Mouse (Mus musculus) thymus, adult 2 months (tissue): ENCODE measurements around the gene Prl3a1. TPM values are rescaled to one million over a fixed set of nuclear protein-coding genes. Genes with fewer than 3 reads are reported as not detected.

Source experiments
- DNase-seq: peaks from one replicate; pipeline ENCODE4 v3.0.0; 2021
- H3K27ac ChIP-seq: fragments of 200-500 bp; 2 replicates; pipeline ENCODE4 v1.5.1; 2012; ENCODE audit warnings: low read length, control low read depth; ENCODE audit not compliant: control insufficient read depth, insufficient read depth
- H3K27me3 ChIP-seq: fragments of 200-500 bp; 2 replicates; pipeline ENCODE4 v1.6.1; 2012; ENCODE audit warnings: mild to moderate bottlenecking, low read length, moderate library complexity, mixed read lengths; ENCODE audit not compliant: control insufficient read depth, insufficient read depth
- H3K36me3 ChIP-seq: fragments of 200-500 bp; 2 replicates; pipeline ENCODE4 v1.6.1; 2012; ENCODE audit warnings: mild to moderate bottlenecking, low read length, moderate library complexity; ENCODE audit not compliant: control insufficient read depth, insufficient read depth
- H3K4me1 ChIP-seq: fragments of 200-500 bp; replicated peaks from 2 replicates; pipeline ENCODE4 v1.6.1; 2012; ENCODE audit warnings: low read length; ENCODE audit not compliant: control insufficient read depth, insufficient read depth
- H3K4me3 ChIP-seq: fragments of 200-500 bp; 2 replicates; pipeline ENCODE4 v1.5.1; 2012; ENCODE audit warnings: mild to moderate bottlenecking, low read length, control low read depth, moderate library complexity; ENCODE audit not compliant: control insufficient read depth, insufficient read depth
- CTCF ChIP-seq: fragments of 200-500 bp; IDR thresholded peaks from 2 replicates; pipeline ENCODE4 v1.5.1; 2012; ENCODE audit warnings: mild to moderate bottlenecking, control low read depth, low read length, moderate library complexity, borderline replicate concordance; ENCODE audit not compliant: control insufficient read depth, poor library complexity, insufficient read depth; ENCODE audit errors: extremely low read depth
- POLR2A ChIP-seq: fragments of 200-500 bp; IDR thresholded peaks from 2 replicates; pipeline ENCODE4 v1.6.1; 2012; ENCODE audit warnings: mild to moderate bottlenecking, low read length, control low read depth, moderate library complexity; ENCODE audit not compliant: control insufficient read depth, poor library complexity, insufficient read depth; ENCODE audit errors: extremely low read depth
- WGBS: fragments of 180-500 bp; shearing (Covaris S2); methylation state at CpG from one replicate; pipeline ENCODE4 v1.1.7; 2018; 5-methylcytosine and 5-hydroxymethylcytosine counted together
- polyA plus RNA-seq: library from polyadenylated mRNA; depleted of rRNA; stranded (reverse); fragments of >200 nt; gene quantifications from 2 replicates; pipeline ENCODE4 v1.2.3, GENCODE M21; 2012; rRNA removed

The Prl3a1 gene
- not detected in 2 replicates for polyA plus RNA-seq

DNA sequence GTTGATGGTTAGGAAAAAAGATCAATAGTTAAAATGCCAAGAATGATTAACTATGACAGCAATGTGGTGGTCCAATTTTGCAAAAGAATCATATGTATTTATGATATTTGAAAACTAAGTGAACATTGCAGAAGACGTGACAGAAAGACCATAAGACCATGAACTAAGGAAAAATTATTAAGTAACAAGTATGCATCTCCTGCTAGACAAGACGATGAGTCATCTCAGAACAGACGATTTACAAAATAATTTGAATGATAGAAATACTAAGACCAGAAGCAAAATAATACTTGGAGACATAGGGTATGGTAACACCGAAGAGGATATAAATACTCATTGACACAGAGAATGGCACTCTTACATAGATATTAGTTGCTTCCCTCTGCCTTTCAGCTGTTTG, at the start of gene Prl3a1:
Prl3a1 (plus strand) TSS at position 301 of the 400 bp plus-strand sequence.
- Histone ChIP-seq H3K27ac (no peak within 1 kb of the TSS), H3K4me3 (no peak within 1 kb of the TSS), H3K36me3 (no peaks in the 10 kb centered on the region), H3K27me3 (no peaks in the 10 kb centered on the region), H3K4me1 (no peaks in the 10 kb centered on the region)
- WGBS, result 94% methylated on average over 4 of the region's 4 CpGs
- TF ChIP-seq CTCF (no peak), POLR2A (no peak)
- no peak for DNase-seq

DNA sequence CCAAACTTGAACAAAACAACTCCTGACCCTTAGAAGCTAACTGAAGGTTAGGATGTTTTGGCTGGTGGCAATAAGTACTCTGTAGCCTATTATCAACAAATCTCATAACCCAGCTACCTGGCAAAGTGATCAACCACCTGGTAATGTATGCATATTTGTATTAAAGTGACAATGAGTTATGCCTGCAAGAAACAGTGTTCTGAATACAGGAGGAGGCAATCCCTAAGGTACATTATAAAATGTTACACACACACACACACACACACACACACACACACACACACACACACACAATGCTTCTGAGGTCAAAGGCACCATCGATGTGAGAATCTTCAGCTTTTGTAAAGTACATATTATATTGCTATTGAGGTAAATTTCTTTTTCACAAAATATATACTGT, 17.7 kb upstream of the Prl3a1 start, which contains the start of gene Prl3b1:
Prl3b1 (plus strand) TSS at position 301 of the 400 bp plus-strand sequence.
- TF ChIP-seq POLR2A (no peak), CTCF (no peak)
- no peak for DNase-seq
- H3K27me3 ChIP-seq, result no peaks in the 10 kb centered on the region
- H3K4me3 ChIP-seq, result no peak within 1 kb of the TSS
- no peak within 1 kb of the TSS for H3K27ac ChIP-seq
- H3K36me3 ChIP-seq, result no peaks in the 10 kb centered on the region
- no peaks in the 10 kb centered on the region for H3K4me1 ChIP-seq
- 100% methylated on average over 1 of the region's 1 CpGs for WGBS

DNA sequence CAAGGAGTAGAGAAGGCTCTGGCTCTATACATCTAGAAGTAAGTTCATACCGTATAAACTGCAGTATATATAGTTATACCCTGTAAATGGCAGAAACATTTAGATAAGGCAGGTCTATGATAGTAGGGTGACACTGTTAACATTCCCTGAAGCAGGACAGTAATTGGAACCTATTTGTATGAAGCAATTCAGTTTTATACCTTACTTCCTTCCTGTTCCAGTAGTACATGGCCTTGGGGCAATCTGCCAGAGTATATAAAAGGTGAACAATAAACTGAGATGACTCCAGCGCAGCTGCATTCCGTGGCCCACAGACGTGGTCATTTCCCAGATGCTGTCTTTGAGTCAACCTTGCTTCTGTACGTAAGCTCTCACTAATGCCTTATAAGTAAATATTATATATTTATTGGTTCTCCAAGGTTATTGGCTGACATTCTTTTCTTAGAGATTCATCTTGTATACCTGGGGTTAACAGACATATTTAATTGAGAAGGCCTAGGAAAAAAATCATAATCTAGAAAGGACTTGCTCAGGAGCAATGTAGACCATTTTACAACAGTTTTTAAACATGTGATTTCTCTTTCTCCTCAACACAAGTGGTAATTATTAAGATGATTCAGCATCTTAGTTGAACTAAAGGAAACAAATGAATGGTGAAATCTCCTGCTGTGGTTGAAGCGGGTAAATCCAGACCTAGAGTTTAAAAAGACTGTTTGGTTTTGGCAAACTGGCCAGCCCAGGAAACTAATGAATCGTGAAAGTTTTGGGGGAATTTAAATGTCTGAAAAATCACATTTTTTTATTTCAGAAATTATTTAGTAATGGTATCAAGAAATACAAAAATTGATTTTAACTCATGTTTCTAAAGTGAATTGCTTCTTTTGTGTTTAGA, 53.3 kb downstream of the Prl3a1 start, which contains the start of gene Prl6a1:
Prl6a1 (plus strand) TSS at position 294 of the 892 bp plus-strand sequence.
- TF ChIP-seq POLR2A (no peak), CTCF (no peak)
- H3K36me3 ChIP-seq, result no peaks in the 10 kb centered on the region
- H3K27ac ChIP-seq, result no peak within 1 kb of the TSS
- WGBS, result 83% methylated on average over 7 of the region's 7 CpGs
- no peaks in the 10 kb centered on the region for H3K27me3 ChIP-seq
- H3K4me1 ChIP-seq, result no peaks in the 10 kb centered on the region
- H3K4me3 ChIP-seq, result no peak within 1 kb of the TSS
- no peak for DNase-seq

Other genes starting within 250 kb of the Prl3a1 start
- gene Prl, start 201.9 kb upstream of the Prl3a1 start, polyA plus RNA-seq, result not detected in 2 replicates
- gene Prl3d1, start 165.2 kb upstream of the Prl3a1 start, polyA plus RNA-seq, result not detected in 2 replicates
- not detected in 2 replicates for gene Prl3d2, start 137.7 kb upstream of the Prl3a1 start, polyA plus RNA-seq
- not detected in 2 replicates for gene Prl3d3, start 102.6 kb upstream of the Prl3a1 start, polyA plus RNA-seq
- gene Prl3c1, start 62.8 kb upstream of the Prl3a1 start, polyA plus RNA-seq, result not detected in 2 replicates
- gene Prl3b1, start 17.6 kb upstream of the Prl3a1 start, polyA plus RNA-seq, result 0.20 TPM in 1 of 2 replicates, not detected in the other
- gene Prl6a1, start 53.2 kb downstream of the Prl3a1 start, polyA plus RNA-seq, result not detected in 2 replicates
- gene Prl8a2, start 86.2 kb downstream of the Prl3a1 start, polyA plus RNA-seq, result 0.18 TPM in 1 of 2 replicates, not detected in the other
- not detected in 2 replicates for gene Prl2b1, start 131.4 kb downstream of the Prl3a1 start, polyA plus RNA-seq
- not detected in 2 replicates for gene Prl8a6, start 179.3 kb downstream of the Prl3a1 start, polyA plus RNA-seq